Mouse (Mus musculus): ENCODE measurements around the gene Ostn.
"Not testable (repeated sequence)": the region's sequence is repeated elsewhere in the genome, so short reads cannot be mapped to it uniquely, and the experiment has no call there.

Ostn gene

DNA sequence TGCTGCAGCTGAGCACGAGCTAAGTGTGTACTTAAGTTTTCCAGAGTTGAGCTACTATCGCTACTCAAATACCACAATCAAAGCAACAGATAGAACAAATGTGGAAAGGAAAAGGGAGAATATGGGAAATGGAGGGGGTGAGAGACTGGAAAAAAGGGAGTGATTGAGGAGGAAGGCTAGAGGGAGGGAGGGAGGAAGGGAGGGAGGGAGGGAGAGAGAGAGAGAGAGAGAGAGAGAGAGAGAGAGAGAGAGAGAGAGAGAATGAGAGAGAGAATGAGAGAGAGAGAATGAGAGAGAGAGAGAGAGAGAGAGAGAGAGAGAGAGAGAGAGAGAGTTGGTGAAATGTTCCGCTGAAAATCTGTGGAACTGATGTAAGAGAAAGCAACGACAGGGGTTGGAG is at the start of gene Ostn:
TSS of gene Ostn (plus strand) at position 301 of the 400 bp plus-strand sequence.
- not testable (repeated sequence) for DNase-seq

DNA sequence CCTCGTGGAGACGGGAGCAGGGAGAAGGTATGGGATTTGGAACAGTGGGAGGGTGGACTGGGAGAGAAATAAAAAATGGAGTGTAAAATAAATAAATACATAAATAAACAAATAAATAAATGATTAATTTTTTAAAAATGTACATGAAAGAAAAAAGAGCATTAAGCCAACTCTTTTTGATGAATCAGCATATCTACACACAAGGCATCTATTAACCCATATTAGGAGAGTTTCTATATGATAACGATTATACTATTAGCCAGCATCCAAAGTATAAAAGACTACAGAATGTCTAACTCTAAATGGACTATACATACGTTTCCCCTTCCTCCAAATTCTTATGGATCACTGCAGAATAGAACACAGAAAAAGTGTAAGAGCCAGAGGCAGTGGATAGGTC is 38.5 kb upstream of the Ostn start:
- no peak for DNase-seq

DNA sequence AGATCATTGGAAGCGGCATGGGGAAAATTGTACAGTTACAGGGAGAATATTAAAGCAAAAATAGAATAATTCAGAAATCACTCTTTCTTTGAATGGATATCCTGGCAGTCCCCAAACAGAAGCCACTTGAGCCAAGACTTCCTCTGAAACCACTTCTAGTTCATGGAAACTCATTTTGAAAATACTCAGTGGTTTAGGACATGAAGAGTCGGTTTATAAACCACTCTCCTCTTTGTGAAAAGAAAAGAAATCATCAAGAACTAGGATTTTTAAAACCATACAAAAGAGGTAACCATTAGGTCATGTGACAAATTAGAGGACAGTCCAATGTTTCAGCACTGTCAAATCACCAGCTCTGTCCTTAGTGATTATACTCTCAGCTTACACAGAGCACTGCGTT is 19.9 kb upstream of the Ostn start:
- no peak for DNase-seq

DNA sequence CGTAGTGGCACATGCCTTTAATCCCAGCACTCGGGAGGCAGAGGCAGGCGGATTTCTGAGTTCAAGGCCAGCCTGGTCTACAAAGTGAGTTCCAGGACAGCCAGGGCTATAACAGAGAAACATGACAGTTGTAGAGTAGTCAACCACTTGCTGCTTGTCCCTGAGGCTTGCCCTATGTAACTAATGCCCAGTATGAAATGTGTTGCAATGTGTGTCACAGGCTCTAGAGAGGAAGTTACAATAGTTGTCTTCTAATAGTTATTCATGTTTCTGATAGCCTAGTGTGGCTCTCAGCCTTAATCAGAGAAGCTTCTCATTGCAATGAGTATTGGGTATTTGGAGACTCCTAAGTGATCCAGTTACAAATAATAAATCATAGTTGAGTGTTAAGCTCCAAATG is 10.8 kb upstream of the Ostn start:
- no peak for DNase-seq

DNA sequence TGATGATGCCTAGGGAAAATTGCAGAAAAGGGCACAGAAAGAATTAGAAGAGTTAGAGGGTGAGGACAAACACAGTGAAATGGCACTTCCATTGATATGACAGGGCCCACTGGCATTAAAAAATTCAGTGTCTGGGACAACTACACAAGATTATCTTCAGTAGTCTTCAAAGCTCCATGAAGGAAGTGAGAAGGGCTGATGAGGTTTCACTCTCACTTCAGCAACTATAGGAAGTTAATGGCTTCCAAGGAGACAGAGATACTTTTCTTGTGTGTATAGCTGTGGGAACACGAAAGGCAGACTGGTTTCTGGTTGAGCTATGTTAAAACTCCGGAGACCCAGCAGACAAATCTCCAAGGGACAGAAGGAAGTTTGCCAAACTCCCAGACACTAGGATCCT is 10.4 kb upstream of the Ostn start:
- DNase-seq: no peak

DNA sequence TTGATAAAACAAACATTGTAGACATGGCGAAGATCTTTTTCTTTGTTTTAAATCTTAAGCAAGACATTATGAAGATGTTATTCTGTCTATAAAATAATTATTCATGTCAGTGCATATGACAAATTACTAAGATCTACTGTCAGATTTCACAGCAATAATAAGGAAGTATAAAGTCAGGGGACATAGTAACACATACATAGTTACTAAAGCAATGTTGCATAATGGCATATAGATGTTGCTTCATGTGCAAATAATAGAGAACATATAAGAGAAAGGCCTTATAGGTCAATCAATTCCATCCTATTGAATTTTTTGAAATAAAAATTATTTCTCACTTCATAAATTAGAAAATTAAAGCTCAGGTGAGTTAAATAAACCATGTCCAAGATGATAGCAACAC is 11.8 kb downstream of the Ostn start:
- no peak for DNase-seq

DNA sequence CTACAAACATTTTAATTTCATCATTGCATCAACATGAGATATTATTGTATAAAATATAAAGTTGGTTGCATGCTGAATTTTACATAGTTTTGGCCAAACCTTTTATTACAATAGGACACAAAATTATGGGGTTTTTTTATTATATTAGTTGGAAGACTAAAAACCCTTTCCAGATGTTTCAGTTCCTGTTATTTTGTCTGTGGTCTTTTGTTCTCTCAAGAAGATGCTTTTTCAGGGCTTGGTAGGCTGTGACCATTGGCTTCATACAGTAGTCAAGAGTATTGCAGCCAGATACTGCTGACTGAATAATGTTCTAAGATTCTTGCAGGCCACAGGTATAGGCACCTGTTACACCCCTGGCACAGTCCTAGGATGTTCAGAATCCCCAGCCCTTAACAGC is 14.8 kb downstream of the Ostn start:
- DNase-seq: no peak

DNA sequence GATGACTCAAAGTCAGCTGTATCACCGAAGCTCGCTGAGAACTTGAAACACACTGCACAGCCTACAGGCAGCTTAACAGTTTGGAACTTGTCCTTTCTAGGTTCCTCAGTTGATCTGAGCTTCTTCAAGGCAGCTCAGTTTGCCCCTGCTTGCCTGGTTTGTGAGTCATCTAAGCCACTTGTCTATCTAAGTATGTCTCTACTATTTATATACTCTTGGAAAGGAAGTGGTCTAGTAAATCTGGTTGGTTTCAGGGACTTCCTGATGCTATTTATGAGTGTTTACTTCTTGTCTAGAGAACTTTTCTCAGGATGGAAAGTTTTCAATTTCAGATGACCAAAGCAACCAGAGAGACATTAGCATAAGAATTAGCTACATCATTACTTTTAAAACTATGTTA is 19.2 kb downstream of the Ostn start:
- no peak for DNase-seq

DNA sequence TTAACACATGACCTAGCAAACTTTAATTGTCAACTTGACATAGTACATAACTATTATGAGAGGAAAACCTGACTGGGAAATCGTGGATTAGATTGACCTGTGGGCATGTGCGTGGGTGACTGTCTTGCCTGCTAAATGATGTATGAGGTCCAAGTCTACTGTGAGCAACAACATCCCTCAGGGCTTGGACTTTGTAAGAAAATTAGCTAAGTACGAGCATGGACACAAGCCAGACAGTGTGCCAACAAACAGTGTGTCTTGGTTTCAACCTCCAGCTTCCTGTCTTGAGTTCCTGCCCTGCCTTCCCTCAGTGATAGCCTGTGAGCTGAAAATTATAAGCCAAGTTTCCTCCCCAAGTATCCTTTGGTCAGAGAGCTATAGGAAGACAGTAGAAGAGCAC is 40.2 kb downstream of the Ostn start:
- DNase-seq: no peak

DNA sequence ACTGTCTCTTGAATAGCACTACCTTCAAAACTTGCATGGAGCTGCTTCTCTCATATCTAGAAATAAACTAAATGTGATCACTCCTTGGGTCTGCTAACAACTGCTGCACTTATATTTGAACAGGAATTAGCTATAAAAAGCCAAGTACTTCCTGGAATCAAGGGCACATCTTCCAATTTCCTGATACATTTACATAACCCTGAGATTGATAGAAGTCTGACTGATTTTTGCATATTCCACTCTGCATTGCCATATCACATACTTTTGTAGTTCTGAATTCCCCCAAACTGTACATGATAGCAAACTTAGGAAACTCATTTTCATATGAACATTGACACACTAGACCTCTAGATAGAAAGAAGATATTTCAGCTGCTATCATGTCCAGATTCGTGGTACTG is 41.1 kb downstream of the Ostn start:
- no peak for DNase-seq

DNA sequence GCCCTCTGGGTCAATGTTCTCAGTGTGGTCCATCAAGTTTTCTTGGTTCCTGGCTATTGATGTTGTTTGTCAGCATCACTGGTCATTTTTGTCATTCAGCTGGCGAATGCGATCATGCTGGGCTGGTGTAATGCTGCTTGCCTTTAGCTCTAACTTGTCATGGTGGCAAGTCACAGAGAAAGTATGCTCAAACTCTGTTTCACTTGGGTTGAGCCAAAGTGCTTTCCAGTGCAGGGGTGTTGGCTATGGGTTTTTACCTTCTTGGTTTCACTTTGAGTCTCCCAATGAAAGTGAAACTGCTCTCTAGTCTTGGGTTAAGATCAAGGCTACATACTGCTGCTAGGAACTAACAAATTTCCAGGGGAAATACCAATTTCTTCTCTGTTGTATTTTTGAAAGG is 41.9 kb downstream of the Ostn start:
- DNase-seq: no peak

DNA sequence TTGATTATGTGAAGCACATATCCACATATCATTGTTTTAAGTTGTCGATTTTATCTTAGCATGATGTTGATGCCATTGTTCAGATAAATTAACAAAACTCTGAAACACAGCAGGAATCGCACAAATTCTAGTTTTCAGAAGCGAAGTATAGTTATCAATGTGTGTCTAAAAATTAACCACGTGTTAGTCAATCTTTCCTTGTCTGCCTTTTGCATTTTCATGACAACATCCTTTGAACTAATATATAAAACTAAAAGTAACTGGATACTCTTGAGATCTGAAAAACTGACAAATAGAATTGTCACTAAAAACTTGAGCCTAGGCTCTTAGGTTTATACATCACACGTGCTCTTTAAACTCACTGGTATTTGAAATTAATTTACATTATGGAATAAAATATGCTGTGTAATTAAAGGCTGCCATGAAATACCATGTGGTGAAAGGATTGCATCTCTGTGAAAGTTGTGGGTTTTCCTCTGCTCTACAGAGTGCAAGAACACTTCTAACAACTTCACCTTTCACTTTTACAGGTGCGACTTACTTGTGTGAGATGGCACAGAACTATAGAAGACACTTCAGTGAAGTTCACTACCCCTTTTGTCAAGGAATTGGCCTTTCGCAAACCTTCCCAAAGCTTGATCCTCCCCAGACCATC is 42.7 kb downstream of the Ostn start:
- no peak for DNase-seq

DNA sequence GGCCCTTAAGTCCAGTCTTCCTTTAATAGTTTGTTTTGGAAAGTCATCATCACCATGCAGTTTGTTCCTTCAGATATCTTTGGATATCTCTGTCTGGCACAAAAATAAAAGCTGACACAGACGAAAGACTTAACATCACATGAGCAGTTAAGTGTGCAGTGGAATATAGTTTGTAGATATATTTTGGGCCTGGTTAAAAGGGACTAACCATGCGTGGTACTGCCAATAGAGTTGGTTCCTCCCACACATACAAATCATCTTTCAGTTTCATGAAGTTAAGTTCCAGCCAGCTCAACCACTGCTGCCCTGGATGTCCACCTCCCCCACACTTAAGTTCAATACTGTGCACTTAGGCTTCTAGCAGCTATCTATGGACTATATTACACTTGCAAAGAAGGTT is 47.2 kb downstream of the Ostn start:
- no peak for DNase-seq

DNA sequence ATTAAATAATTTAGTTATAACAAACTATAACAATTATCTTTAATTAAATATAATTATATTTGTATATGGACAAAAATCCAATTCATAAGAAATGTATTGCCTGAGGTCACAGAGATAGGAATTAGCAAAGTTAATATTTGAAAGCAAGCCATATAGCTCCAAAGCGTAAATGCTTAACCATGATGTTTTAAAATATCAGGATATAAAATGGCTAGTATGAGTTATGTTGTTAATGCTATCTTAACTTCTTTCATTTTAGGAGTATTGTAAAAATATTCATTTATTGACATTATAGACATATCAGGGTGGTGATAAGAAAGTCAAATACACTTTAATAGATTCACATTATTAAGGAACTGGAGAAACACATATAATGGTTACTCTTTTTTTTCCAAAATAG is 52.8 kb downstream of the Ostn start:
- DNase-seq: no peak

DNA sequence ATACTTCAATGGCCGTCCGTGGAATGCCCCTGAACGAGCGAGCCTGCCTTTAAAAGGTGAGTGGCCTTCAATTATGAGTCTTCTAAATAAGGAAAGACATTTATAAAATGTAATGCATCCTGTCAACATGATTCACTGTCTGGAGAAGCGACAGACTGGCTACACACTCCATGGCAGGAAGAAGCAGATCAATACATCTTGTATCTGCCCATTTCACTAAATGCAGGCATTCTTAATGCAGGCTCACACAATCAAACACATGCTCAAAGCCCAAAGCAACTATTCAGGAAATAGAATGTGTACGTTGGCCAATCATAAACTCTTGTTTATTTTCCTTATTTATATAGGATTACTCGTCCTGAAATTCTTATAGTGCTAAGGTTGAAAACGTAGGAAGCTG is 62.9 kb downstream of the Ostn start, which contains the start of gene Uts2b:
TSS of gene Uts2b (minus strand) at position 49 of the 400 bp plus-strand sequence.
- DNase-seq: no peak

DNA sequence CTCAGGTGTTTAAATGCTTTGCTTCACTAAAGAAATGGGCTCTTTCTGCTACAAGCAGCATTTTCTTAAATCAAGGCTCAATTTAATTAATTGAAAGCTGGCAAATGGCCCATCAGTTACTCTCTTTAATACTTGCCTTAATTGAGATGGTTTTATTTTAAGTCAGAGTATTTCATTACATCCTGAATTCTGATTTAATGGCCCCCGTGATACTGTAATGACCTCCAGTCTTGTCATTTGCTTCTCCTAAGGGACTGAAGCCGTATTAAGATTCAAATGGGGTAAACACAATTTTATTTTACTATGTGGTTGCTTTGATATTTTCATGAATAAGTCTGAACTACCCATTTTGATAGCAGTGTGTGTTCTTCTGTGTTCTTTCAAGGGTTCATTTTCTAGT is 63.4 kb downstream of the Ostn start:
- DNase-seq: no peak

DNA sequence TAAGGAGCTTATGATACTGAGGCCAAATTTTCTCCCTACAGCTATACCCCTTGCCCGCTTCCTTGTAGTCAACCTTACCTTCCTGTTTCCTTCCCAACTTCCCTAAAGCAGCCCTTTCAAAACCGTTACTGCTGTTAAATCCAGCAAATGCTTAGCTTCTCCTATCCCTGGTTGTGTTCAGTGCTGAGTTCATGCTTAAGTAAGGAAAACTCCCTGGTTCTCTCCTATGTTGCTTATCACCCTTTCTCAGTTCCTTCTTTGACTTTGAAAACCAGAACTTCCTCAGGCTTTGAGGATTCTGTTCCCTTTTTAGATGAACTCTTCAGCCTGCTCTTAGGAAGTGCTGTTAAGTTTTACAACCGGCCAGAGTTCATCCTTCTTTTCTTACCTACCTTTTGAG is 66.8 kb downstream of the Ostn start:
- DNase-seq: no peak

DNA sequence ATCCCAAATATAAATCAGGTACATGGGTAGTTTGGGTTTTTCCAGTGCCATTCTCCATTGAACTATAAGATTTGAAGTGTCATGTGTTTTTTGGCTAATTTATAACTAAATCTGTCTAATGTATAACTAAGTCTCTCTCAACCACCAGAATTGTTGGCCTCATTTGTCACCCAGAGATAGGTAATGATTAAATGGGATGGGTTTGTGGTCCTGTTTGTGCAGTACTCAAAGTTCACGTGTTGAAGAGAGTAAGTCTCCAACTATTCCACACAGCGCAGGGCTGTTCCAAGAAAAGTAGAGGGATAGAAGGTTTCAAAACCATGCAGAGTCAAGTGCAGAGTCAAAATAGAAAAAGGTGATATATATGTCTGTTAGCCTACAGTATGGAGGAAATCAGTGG is 68.0 kb downstream of the Ostn start:
- DNase-seq: no peak

DNA sequence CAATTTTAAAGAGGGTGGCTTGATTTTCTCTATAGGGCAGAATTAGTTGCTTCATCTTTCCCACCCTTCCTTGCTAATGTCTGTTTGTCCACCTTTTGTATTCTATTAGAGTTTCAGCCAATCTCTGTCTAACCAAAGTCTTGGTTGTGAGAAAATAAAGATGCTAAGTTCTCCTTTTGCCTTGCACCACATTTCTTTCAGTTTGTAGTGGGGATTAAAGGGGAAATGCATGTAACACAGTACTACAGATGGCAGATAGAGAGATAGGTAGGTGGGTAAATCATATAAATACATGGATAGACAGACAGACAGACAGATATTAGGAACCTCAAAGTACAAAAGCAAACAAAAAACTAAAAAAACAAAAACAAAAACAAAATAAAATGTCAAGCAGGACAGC is 69.3 kb downstream of the Ostn start:
- DNase-seq: no peak

DNA sequence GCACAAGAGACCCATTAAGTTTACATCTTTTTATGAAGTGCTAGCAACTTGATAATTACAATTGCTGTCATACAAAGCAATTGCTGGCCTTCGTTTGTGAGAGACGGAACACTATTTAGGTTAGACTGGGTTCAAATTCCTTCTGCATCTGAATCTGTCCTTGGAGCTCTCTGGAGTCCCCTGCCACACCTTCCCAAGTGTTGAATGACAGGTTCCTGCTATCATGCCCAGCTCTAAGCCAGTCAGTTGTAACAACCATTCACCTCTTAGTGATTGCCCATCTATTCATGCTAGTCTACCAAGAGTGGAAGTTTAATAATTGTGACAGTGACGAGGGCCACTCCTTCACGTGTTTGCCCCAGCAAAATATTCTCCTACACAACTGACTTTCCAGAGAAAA is 74.9 kb downstream of the Ostn start:
- no peak for DNase-seq

DNA sequence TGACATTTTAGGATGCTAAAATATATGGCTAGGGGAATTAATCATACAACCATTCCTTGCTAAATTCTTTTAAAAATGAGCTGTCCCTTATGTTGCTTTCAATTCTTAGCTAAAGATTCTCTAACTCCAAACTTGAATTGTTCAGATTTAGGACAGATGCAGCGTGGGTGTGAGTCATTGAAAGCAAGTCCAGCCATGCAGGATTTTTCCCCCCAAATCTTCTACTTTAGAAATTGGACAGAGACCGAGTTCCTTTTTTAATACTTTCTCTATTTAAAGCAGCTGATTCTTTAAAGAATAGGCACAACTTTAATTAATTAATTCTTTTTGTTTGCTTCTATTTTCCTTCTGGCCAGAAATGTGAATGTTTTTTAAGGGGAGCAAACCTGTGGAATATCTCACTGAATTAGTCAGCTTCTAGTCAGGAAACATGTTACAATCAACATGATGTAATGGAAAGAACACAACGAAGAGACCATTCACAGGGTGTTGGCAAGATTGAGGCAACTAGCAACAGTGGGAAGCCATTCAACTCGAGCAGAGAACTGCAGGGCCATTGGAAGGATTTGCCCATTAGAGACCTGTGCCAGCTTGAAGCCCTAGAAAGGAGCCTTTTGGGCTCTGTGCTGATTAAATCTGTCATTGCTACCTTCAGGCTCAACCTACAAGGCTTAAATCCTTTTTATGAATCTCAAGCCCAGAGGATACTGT is 77.8 kb downstream of the Ostn start:
- no peak for DNase-seq

DNA sequence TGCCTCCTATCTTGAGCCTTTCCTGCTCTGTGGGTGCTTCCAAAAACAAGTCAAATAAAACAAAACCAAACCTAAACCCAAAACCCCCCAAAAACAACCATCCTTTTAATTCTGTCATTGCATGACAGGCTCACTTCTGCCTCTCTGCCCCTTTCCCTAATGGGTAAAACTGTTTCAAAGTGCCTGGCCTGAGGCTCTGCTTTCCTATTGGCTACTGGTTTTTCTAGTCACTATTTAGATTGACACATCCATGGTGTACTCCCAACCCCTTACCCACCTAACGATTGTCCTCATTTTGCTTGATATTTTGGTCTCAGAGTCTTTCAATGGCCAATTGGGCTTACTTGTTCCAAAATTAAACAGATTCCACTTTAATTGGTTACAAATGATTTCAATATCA is 78.4 kb downstream of the Ostn start:
- no peak for DNase-seq

DNA sequence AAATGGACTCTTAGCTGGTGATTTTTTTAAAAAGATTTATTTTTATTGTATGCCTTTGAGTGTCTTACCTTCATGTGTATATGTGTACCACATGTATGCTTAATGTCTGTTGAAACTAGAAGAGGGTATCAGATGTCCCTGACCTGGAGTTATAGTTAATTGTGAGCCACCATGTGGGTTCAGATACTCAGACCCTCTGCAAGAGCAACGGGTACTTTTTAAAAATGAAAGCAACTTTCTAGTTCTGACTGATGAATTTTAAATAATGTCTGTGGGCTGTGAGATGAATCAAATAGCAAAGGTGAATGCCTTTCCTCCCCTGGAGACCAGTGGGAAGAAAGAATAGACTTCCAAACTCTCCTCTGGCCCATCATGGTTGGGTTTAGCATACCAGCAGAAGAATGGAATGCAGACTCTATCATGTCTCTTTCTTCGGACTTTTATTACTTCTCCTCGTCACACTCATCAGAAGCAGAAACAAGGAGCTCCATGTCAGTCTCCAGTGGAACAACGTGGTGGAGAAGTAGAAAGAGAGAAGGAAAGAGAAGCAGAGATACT is 79.6 kb downstream of the Ostn start:
- DNase-seq: no peak

Data from embryo, embryonic 11 days (tissue).